Mouse (Mus musculus) liver, embryonic 11.5 days (tissue): ENCODE data around the gene 2310011J03Rik. TPM values are rescaled to one million over a fixed set of nuclear protein-coding genes. Genes with fewer than 3 reads are reported as not detected.

Source experiments
- ATAC-seq: fragments of 200-750 bp; cut with Nextera tagmentation; replicated peaks from 2 replicates; pipeline ENCODE4 v1.8.0; 2017; ENCODE audit warnings: moderate number of reproducible peaks, mild to moderate bottlenecking, moderate TSS enrichment, moderate library complexity; ENCODE audit not compliant: low FRiP score
- DNase-seq: peaks from one replicate; pipeline ENCODE4 v3.0.0-alpha.2; 2017; ENCODE audit warnings: low spot score
- H3K27ac ChIP-seq: fragments of 300-500 bp; sonication (generic); 2 replicates; pipeline ENCODE4 v1.5.1; 2014; ENCODE audit warnings: mild to moderate bottlenecking, low read depth, low read length, control low read depth
- H3K27me3 ChIP-seq: fragments of 300-500 bp; sonication (generic); replicated peaks from 2 replicates; pipeline ENCODE4 v1.6.1; 2014; ENCODE audit warnings: low read length, mixed read lengths; ENCODE audit not compliant: control insufficient read depth, insufficient read depth
- H3K36me3 ChIP-seq: fragments of 300-500 bp; sonication (generic); 2 replicates; pipeline ENCODE4 v1.6.1; 2014; ENCODE audit warnings: mild to moderate bottlenecking, low read length, moderate library complexity, mixed read lengths; ENCODE audit not compliant: control insufficient read depth, insufficient read depth
- H3K4me1 ChIP-seq: fragments of 300-500 bp; sonication (generic); replicated peaks from 2 replicates; pipeline ENCODE4 v1.6.1; 2014; ENCODE audit warnings: low read length, mixed read lengths; ENCODE audit not compliant: control insufficient read depth, insufficient read depth
- H3K4me2 ChIP-seq: fragments of 300-500 bp; sonication (generic); 2 replicates; pipeline ENCODE4 v1.6.1; 2014; ENCODE audit warnings: mild to moderate bottlenecking, control low read depth, moderate library complexity
- H3K4me3 ChIP-seq: fragments of 300-500 bp; sonication (generic); 2 replicates; pipeline ENCODE4 v1.5.1; 2014; ENCODE audit warnings: low read depth, low read length, control low read depth
- H3K9ac ChIP-seq: fragments of 300-500 bp; sonication (generic); 2 replicates; pipeline ENCODE4 v1.6.1; 2014; ENCODE audit warnings: low read depth, low read length, control low read depth
- H3K9me3 ChIP-seq: fragments of 300-500 bp; sonication (generic); 2 replicates; pipeline ENCODE4 v1.6.1; 2016; ENCODE audit warnings: low read length, inconsistent platforms, mixed read lengths; ENCODE audit not compliant: control insufficient read depth
- WGBS: fragments of 180-500 bp; shearing (Covaris S2); extraction: QIAGEN DNeasy Blood & Tissue Kit; methylation state at CpG from one replicate; pipeline ENCODE4 v1.1.7; 2014; 5-methylcytosine and 5-hydroxymethylcytosine counted together
- microRNA-seq: library from miRNA; unstranded; fragments of <30 nt; microRNA quantifications from one replicate; pipeline ENCODE4, GENCODE M21; 2017; ENCODE audit warnings: borderline number of aligned reads
- polyA plus RNA-seq: library from polyadenylated mRNA; unstranded; fragments of >200 nt; fragmentation: Nextera tagmentation; extraction: Ambion mirVana; gene quantifications from 2 replicates; pipeline ENCODE4 v1.2.1, GENCODE M21; 2014

Gene 2310011J03Rik
- polyA plus RNA-seq, 1 experiment from 2014 or later = 47.8 TPM

DNA sequence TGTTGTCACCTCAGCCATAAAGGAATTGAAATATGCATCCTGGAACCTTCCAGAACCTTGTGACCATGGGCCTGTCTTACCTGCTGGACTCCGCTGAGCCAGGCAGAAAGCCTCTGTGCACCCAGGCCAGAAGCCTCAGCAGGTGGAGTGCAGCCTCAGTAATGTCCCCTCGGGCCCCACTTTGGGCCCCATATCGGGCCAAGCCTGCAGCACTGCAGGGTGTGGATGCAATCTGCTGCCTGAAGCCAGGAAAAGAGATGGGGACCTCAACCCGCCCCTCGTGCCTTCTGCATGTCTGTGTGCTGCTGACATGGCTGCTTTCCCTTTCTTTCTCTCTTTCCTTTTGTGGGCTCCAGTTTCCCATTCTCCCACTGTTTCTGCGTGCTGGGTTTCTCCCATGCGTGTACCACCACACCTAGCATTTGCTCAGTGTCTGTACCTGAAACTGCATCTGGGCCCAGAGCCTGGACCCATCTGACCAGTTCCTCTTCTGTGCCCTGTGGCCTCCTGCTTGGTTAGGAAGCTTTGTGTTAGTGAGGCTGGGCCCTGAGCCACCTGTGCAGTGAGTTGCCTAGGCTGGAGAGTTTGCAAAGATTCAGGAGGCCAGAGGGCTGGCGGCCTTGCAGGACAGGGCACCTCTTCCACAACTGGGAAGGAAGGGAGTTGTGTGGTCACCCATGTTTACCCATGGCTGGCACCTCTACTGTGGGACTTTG lies 48.3 kb downstream of the 2310011J03Rik start:
- 81% methylated on average over 8 of the region's 8 CpGs for WGBS
- Histone ChIP-seq H3K36me3 (peaks cover 32% of the 10 kb centered on the region), H3K27ac (peak overlapping the region; percentile 88), H3K27me3 (no peaks in the 10 kb centered on the region), H3K4me2 (peak overlapping the region; percentile 58), H3K4me1 (peaks cover 53% of the 10 kb centered on the region), H3K9ac (peak overlapping the region; percentile 53), H3K4me3 (peak overlapping the region; percentile 29), H3K9me3 (no peaks in the 10 kb centered on the region)
- DNase-seq = no peak
- peak; percentile 53 for ATAC-seq

- Histone ChIP-seq H3K4me3 (peak overlapping the region; percentile 16), H3K9me3 (no peaks in the 10 kb centered on the region), H3K4me2 (peak overlapping the region; percentile 58), H3K27me3 (no peaks in the 10 kb centered on the region), H3K27ac (peak overlapping the region; percentile 88), H3K9ac (peak overlapping the region; percentile 53), H3K36me3 (peaks cover 29% of the 10 kb centered on the region), H3K4me1 (peaks cover 60% of the 10 kb centered on the region)
- DNase-seq (no peak), ATAC-seq (no peak)
- WGBS = 67% methylated on average over 5 of the region's 5 CpGs
Observed at GRCm38 (mm10) chr10:80271186-80271843, 49.0 kb downstream of the 2310011J03Rik start.

GRCm38 (mm10) chr10:80270734-80271181 lies 49.6 kb downstream of the 2310011J03Rik start:
- H3K4me2 ChIP-seq = peak overlapping the region; percentile 58
- WGBS = 47% methylated on average over 6 of the region's 6 CpGs
- no peaks in the 10 kb centered on the region for H3K9me3 ChIP-seq
- H3K27ac ChIP-seq = peak overlapping the region; percentile 88
- no peaks in the 10 kb centered on the region for H3K27me3 ChIP-seq
- peak overlapping the region; percentile 53 for H3K9ac ChIP-seq
- H3K4me3 ChIP-seq = peak overlapping the region; percentile 16; the same call in 1 of the 2 replicates
- peaks cover 24% of the 10 kb centered on the region for H3K36me3 ChIP-seq
- peaks cover 66% of the 10 kb centered on the region for H3K4me1 ChIP-seq
- peak; percentile 84 for ATAC-seq
- no peak for DNase-seq

GRCm38 (mm10) chr10:80270099-80270498 lies 50.2 kb downstream of the 2310011J03Rik start:
- peak overlapping the region; percentile 88 for H3K27ac ChIP-seq
- DNase-seq = no peak
- peaks cover 21% of the 10 kb centered on the region for H3K36me3 ChIP-seq
- ATAC-seq = 0 out of 2 replicates have a peak, but pooled peaks have one; percentile 35
- peak overlapping the region; percentile 58 for H3K4me2 ChIP-seq
- 65% methylated on average over 2 of the region's 2 CpGs for WGBS
- H3K27me3 ChIP-seq = no peaks in the 10 kb centered on the region
- peak overlapping the region; percentile 53 for H3K9ac ChIP-seq
- no peaks in the 10 kb centered on the region for H3K9me3 ChIP-seq
- H3K4me1 ChIP-seq = peaks cover 68% of the 10 kb centered on the region
- H3K4me3 ChIP-seq = peak overlapping the region; percentile 16; the same call in 1 of the 2 replicates

Small RNA genes lying within 50 kb of the gene (microRNA-seq; reads per million reads assigned to microRNA genes)
- gene Mir6911 = not detected

Other genes with a start within 250 kb of the 2310011J03Rik start
- 17.7 and 19.2 TPM in 2 replicates for gene Sbno2, start 215.0 kb downstream of the 2310011J03Rik start, polyA plus RNA-seq
- gene Stk11, start 204.7 kb downstream of the 2310011J03Rik start, polyA plus RNA-seq = 25.1 and 33.5 TPM in 2 replicates
- gene Atp5d, start 181.9 kb downstream of the 2310011J03Rik start, polyA plus RNA-seq = 482 and 514 TPM in 2 replicates
- gene Cbarp, start 179.7 kb downstream of the 2310011J03Rik start, polyA plus RNA-seq = 2.8 and 3.1 TPM in 2 replicates
- gene Midn, start 172.3 kb downstream of the 2310011J03Rik start, polyA plus RNA-seq = 19.2 and 20.1 TPM in 2 replicates
- 22.5 and 25.1 TPM in 2 replicates for gene Cirbp, start 154.6 kb downstream of the 2310011J03Rik start, polyA plus RNA-seq
- gene 1600002K03Rik, start 147.6 kb downstream of the 2310011J03Rik start, polyA plus RNA-seq = 21.8 and 27.4 TPM in 2 replicates
- 9.4 and 10.7 TPM in 2 replicates for gene Efna2, start 141.1 kb downstream of the 2310011J03Rik start, polyA plus RNA-seq
- gene Mum1, start 94.1 kb downstream of the 2310011J03Rik start, polyA plus RNA-seq = 67.7 and 71.0 TPM in 2 replicates
- gene Ndufs7, start 71.4 kb downstream of the 2310011J03Rik start, polyA plus RNA-seq = 401 and 427 TPM in 2 replicates
- 49.0 and 49.7 TPM in 2 replicates for gene Gamt, start 59.5 kb downstream of the 2310011J03Rik start, polyA plus RNA-seq
- gene Dazap1, start 59.1 kb downstream of the 2310011J03Rik start, polyA plus RNA-seq = 49.2 and 55.0 TPM in 2 replicates
- 1,270 and 1,408 TPM in 2 replicates for gene Rps15, start 28.1 kb downstream of the 2310011J03Rik start, polyA plus RNA-seq
- 0.30 and 0.45 TPM in 2 replicates for gene Apc2, start 24.6 kb downstream of the 2310011J03Rik start, polyA plus RNA-seq
- gene Pcsk4, start 9.0 kb upstream of the 2310011J03Rik start, polyA plus RNA-seq = 12.6 and 12.8 TPM in 2 replicates
- 74.3 and 76.1 TPM in 2 replicates for gene Reep6, start 9.4 kb upstream of the 2310011J03Rik start, polyA plus RNA-seq
- 1.6 and 2.6 TPM in 2 replicates for gene Adamtsl5, start 27.9 kb upstream of the 2310011J03Rik start, polyA plus RNA-seq
- 0.25 TPM in 2 replicates for gene Plk5, start 35.9 kb upstream of the 2310011J03Rik start, polyA plus RNA-seq
- gene Mex3d, start 67.1 kb upstream of the 2310011J03Rik start, polyA plus RNA-seq = 2.5 and 3.7 TPM in 2 replicates
- 174 and 175 TPM in 2 replicates for gene Mbd3, start 79.0 kb upstream of the 2310011J03Rik start, polyA plus RNA-seq
- 835 and 866 TPM in 2 replicates for gene Uqcr11, start 86.3 kb upstream of the 2310011J03Rik start, polyA plus RNA-seq
- 148 and 149 TPM in 2 replicates for gene Tcf3, start 113.1 kb upstream of the 2310011J03Rik start, polyA plus RNA-seq
- gene Onecut3, start 174.3 kb upstream of the 2310011J03Rik start, polyA plus RNA-seq = 0.94 and 1.3 TPM in 2 replicates
- 0.12 and 0.23 TPM in 2 replicates for gene Atp8b3, start 218.6 kb upstream of the 2310011J03Rik start, polyA plus RNA-seq
- 31.8 and 33.4 TPM in 2 replicates for gene Rexo1, start 241.0 kb upstream of the 2310011J03Rik start, polyA plus RNA-seq